Mouse (Mus musculus): ENCODE measurements around the gene Ripor3.

GRCm38 (mm10) chr2:167939204-167939603, 71.2 kb downstream of the Ripor3 start:
- TF ChIP-seq CTCF (IDR thresholded peaks at IDR 0.05; ENCODE audit: low read depth) = no peak
- no peak for TF ChIP-seq EP300 (IDR thresholded peaks at IDR 0.05; ENCODE audit: low read depth)
